Mouse (Mus musculus) MEL (cell line): ENCODE results near the gene Aldh1a3. TPM values are rescaled to one million over a fixed set of nuclear protein-coding genes. Genes with fewer than 3 reads are reported as not detected.

Source experiments
- DNase-seq: peaks from one replicate; pipeline ENCODE4 v3.0.0; 2011; ENCODE audit warnings: low read depth, low spot score
- H3K27ac ChIP-seq: 2 replicates; pipeline ENCODE4 v1.5.1; 2012; ENCODE audit warnings: low read depth, mild to moderate bottlenecking, control low read depth, low read length, moderate library complexity; ENCODE audit not compliant: control insufficient read depth
- H3K27me3 ChIP-seq, 2 experiments: fragments of 150-350 bp in 1 of 2; sonication (generic) in 1 of 2; 2 replicates each; pipeline ENCODE4 v1.6.1; 2012; ENCODE audit warnings: low read length in 2 of 2, mild to moderate bottlenecking in 2 of 2, improper control_type of control experiment in 1 of 2, moderate library complexity in 1 of 2; ENCODE audit not compliant: insufficient read depth in 2 of 2, control insufficient read depth in 1 of 2
- H3K36me3 ChIP-seq, 2 experiments: 2 replicates each; pipeline ENCODE4 v1.6.1; 2012 to 2014; ENCODE audit warnings: low read length in 2 of 2, improper control_type of control experiment in 1 of 2, inconsistent platforms in 1 of 2, mild to moderate bottlenecking in 1 of 2; ENCODE audit not compliant: insufficient read depth in 2 of 2, control insufficient read depth in 1 of 2
- H3K4me1 ChIP-seq, 2 experiments: fragments of 150-350 bp in 1 of 2; sonication (generic) in 1 of 2; 2 replicates each; pipeline ENCODE4 v1.6.1; 2012; ENCODE audit warnings: low read length in 2 of 2, improper control_type of control experiment in 1 of 2, mild to moderate bottlenecking in 1 of 2; ENCODE audit not compliant: insufficient read depth in 2 of 2, control insufficient read depth in 1 of 2
- H3K4me3 ChIP-seq, 2 experiments: fragments of 150-350 bp in 1 of 2; sonication (generic) in 1 of 2; 2 replicates each; pipeline ENCODE4 v1.5.1; 2012; ENCODE audit warnings: low read depth in 2 of 2, low read length in 2 of 2, mild to moderate bottlenecking in 2 of 2, moderate library complexity in 2 of 2, control low read depth in 1 of 2, improper control_type of control experiment in 1 of 2; ENCODE audit not compliant: control insufficient read depth in 1 of 2, insufficient read depth in 1 of 2
- H3K79me2 ChIP-seq: 2 replicates; pipeline ENCODE4 v1.6.1; 2012; ENCODE audit warnings: mild to moderate bottlenecking, low read length, moderate library complexity; ENCODE audit not compliant: control insufficient read depth, poor library complexity, insufficient read depth
- H3K9ac ChIP-seq: 2 replicates; pipeline ENCODE4 v1.6.1; 2012; ENCODE audit warnings: low read depth, mild to moderate bottlenecking, control low read depth, low read length, moderate library complexity; ENCODE audit not compliant: control insufficient read depth, poor library complexity, severe bottlenecking
- H3K9me3 ChIP-seq: fragments of 150-350 bp; sonication (generic); replicated peaks from 2 replicates; pipeline ENCODE4 v1.6.1; 2012; ENCODE audit warnings: mild to moderate bottlenecking, low read length, improper control_type of control experiment, moderate library complexity; ENCODE audit not compliant: insufficient read depth
- CHD2 ChIP-seq: IDR thresholded peaks from 2 replicates; pipeline ENCODE4 v1.6.1; 2011; ENCODE audit warnings: low read length, improper control_type of control experiment
- CTCF ChIP-seq, 3 experiments: IDR thresholded peaks in 2 of 3; conservative IDR thresholded peaks in 1 of 3; 2 replicates each; pipeline ENCODE4 v1.5.1; 2011 to 2012; ENCODE audit warnings: low read length in 3 of 3, low read depth in 2 of 3, mild to moderate bottlenecking in 2 of 3, improper control_type of control experiment in 1 of 3, inconsistent platforms in 1 of 3, mixed read lengths in 1 of 3, moderate library complexity in 1 of 3; ENCODE audit not compliant: control insufficient read depth in 1 of 3, insufficient read depth in 1 of 3, poor library complexity in 1 of 3, severe bottlenecking in 1 of 3
- E2F4 ChIP-seq: IDR thresholded peaks from 2 replicates; pipeline ENCODE4 v1.6.1; 2011; ENCODE audit warnings: low read depth, low read length, improper control_type of control experiment, borderline replicate concordance
- ELF1 ChIP-seq: IDR thresholded peaks from 2 replicates; pipeline ENCODE4 v1.6.1; 2014; ENCODE audit warnings: low read depth, mild to moderate bottlenecking, inconsistent platforms, low read length, improper control_type of control experiment, moderate library complexity
- ETS1 ChIP-seq: IDR thresholded peaks from 2 replicates; pipeline ENCODE4 v1.6.1; 2012; ENCODE audit warnings: low read depth, mild to moderate bottlenecking, inconsistent platforms, low read length, improper control_type of control experiment, moderate library complexity
- GATA1 ChIP-seq: IDR thresholded peaks from 2 replicates; pipeline ENCODE4 v1.6.1; 2011; ENCODE audit warnings: low read depth, low read length, improper control_type of control experiment
- JUND ChIP-seq: IDR thresholded peaks from 2 replicates; pipeline ENCODE4 v1.6.1; 2011; ENCODE audit warnings: low read depth, mild to moderate bottlenecking, improper control_type of control experiment, low read length
- MEF2A ChIP-seq: IDR thresholded peaks from 2 replicates; pipeline ENCODE4 v1.6.1; 2014; ENCODE audit warnings: low read depth, mild to moderate bottlenecking, inconsistent platforms, low read length, improper control_type of control experiment; ENCODE audit not compliant: poor library complexity, insufficient replicate concordance, severe bottlenecking; ENCODE audit errors: extremely low read depth
- MXI1 ChIP-seq: IDR thresholded peaks from 2 replicates; pipeline ENCODE4 v1.6.1; 2011; ENCODE audit warnings: mild to moderate bottlenecking, low read depth, low read length, improper control_type of control experiment
- MYB ChIP-seq: IDR thresholded peaks from 2 replicates; pipeline ENCODE4 v1.6.1; 2011; ENCODE audit warnings: mild to moderate bottlenecking, low read depth, low read length, improper control_type of control experiment
- MYC ChIP-seq: IDR thresholded peaks from 2 replicates; pipeline ENCODE4 v1.6.1; 2011; ENCODE audit warnings: low read depth, mild to moderate bottlenecking, low read length, improper control_type of control experiment, moderate library complexity
- NRF1 ChIP-seq: IDR thresholded peaks from 2 replicates; pipeline ENCODE4 v1.6.1; 2014; ENCODE audit warnings: low read depth, mild to moderate bottlenecking, inconsistent platforms, low read length, improper control_type of control experiment, moderate library complexity; ENCODE audit not compliant: poor library complexity, insufficient read depth, severe bottlenecking
- POLR2A ChIP-seq, 2 experiments: IDR thresholded peaks; 2 replicates each; pipeline ENCODE4 v1.6.1; 2011 to 2012; ENCODE audit warnings: low read length in 2 of 2, mild to moderate bottlenecking in 2 of 2, control low read depth in 1 of 2, improper control_type of control experiment in 1 of 2, low read depth in 1 of 2, moderate library complexity in 1 of 2; ENCODE audit not compliant: control insufficient read depth in 1 of 2, insufficient read depth in 1 of 2, poor library complexity in 1 of 2
- SIN3A ChIP-seq: IDR thresholded peaks from 2 replicates; pipeline ENCODE4 v1.6.1; 2012; ENCODE audit warnings: low read length, improper control_type of control experiment, inconsistent platforms
- TAL1 ChIP-seq: IDR thresholded peaks from 2 replicates; pipeline ENCODE4 v1.6.1; 2012; ENCODE audit warnings: mild to moderate bottlenecking, inconsistent platforms, low read length, moderate library complexity, mixed read lengths
- TBP ChIP-seq: IDR thresholded peaks from 2 replicates; pipeline ENCODE4 v1.8.0; 2011; ENCODE audit warnings: low read depth, low read length, improper control_type of control experiment
- UBTF ChIP-seq: IDR thresholded peaks from 2 replicates; pipeline ENCODE4 v1.6.1; 2012; ENCODE audit warnings: low read depth, mild to moderate bottlenecking, inconsistent platforms, low read length, improper control_type of control experiment, moderate library complexity, borderline replicate concordance; ENCODE audit not compliant: insufficient read depth
- ZC3H11A ChIP-seq: IDR thresholded peaks from 2 replicates; pipeline ENCODE4 v1.6.1; 2012; ENCODE audit warnings: low read depth, mild to moderate bottlenecking, inconsistent platforms, low read length, improper control_type of control experiment
- polyA plus RNA-seq, 2 experiments: library from polyadenylated mRNA; stranded (reverse) in 1 of 2; unstranded in 1 of 2; fragments of >175 nt in 1 of 2; fragments of >200 nt in 1 of 2; gene quantifications; 2 replicates each; pipeline versions ENCODE4 v1.2.1 to v1.2.4; 2012; ENCODE audit warnings: low replicate concordance in 2 of 2, low read depth in 1 of 2; ENCODE audit not compliant: insufficient read length in 2 of 2, insufficient read depth in 1 of 2, missing spikeins in 1 of 2
- total RNA-seq: library from RNA; depleted of rRNA; stranded (reverse); fragments of 300-350 nt; gene quantifications from 2 replicates; pipeline ENCODE4 v1.2.3, GENCODE M21; 2012

Gene Aldh1a3
- total and polyA plus RNA-seq, 3 experiments, result 13.4 to 43.4 TPM; not detected in 1

GRCm38 (mm10) chr7:66343307-66343706, 84.0 kb downstream of the Aldh1a3 start:
- Histone ChIP-seq H3K4me3 (no peak overlapping the region), H3K9ac (no peak overlapping the region), H3K27me3 (no peaks in the 10 kb centered on the region), H3K4me1 (no peaks in the 10 kb centered on the region), H3K27ac (no peak overlapping the region), H3K79me2 (no peaks in the 10 kb centered on the region), H3K9me3 (no peaks in the 10 kb centered on the region), H3K36me3 (no peaks in the 10 kb centered on the region)
- TF ChIP-seq CTCF (IDR thresholded peaks at IDR 0.05 in 2 of 3, conservative IDR thresholded peaks at IDR 0.05 in 1 of 3; ENCODE audit: control insufficient read depth in 1 of 3, insufficient read depth in 1 of 3, low read depth in 2 of 3, low read length in 3 of 3, poor library complexity in 1 of 3, severe bottlenecking in 1 of 3), result no peak
- TF ChIP-seq MYB, result no peak
- TF ChIP-seq ETS1, result no peak
- no peak for TF ChIP-seq NRF1
- TF ChIP-seq MEF2A, result no peak
- no peak for TF ChIP-seq CHD2
- TF ChIP-seq UBTF, result no peak
- no peak for TF ChIP-seq POLR2A (IDR thresholded peaks at IDR 0.05; ENCODE audit: control insufficient read depth in 1 of 2, insufficient read depth in 1 of 2, low read depth in 1 of 2, low read length in 2 of 2, poor library complexity in 1 of 2)
- TF ChIP-seq E2F4, result no peak
- TF ChIP-seq SIN3A, result no peak
- no peak for TF ChIP-seq ZC3H11A
- TF ChIP-seq MYC, result no peak
- TF ChIP-seq TBP, result no peak
- no peak for TF ChIP-seq MXI1
- DNase-seq, result no peak

- no peaks in the 10 kb centered on the region for H3K27me3 ChIP-seq
- no peak overlapping the region for H3K4me3 ChIP-seq
- no peaks in the 10 kb centered on the region for H3K9me3 ChIP-seq
- TF ChIP-seq JUND (no peak), CTCF (IDR thresholded peaks at IDR 0.05 in 2 of 3, conservative IDR thresholded peaks at IDR 0.05 in 1 of 3; ENCODE audit: control insufficient read depth in 1 of 3, insufficient read depth in 1 of 3, low read depth in 2 of 3, low read length in 3 of 3, poor library complexity in 1 of 3, severe bottlenecking in 1 of 3) (no peak), NRF1 (no peak), TAL1 (no peak), ELF1 (no peak), GATA1 (no peak)
- H3K4me1 ChIP-seq, result no peaks in the 10 kb centered on the region
- H3K79me2 ChIP-seq, result no peaks in the 10 kb centered on the region
- no peak overlapping the region for H3K9ac ChIP-seq
- no peaks in the 10 kb centered on the region for H3K36me3 ChIP-seq
- no peak for DNase-seq
- H3K27ac ChIP-seq, result no peak overlapping the region
Measured at GRCm38 (mm10) chr7:66342831-66343230, 84.5 kb downstream of the Aldh1a3 start.
